Mouse (Mus musculus) G1E-ER4 (cell line): ENCODE data around the gene Fbxo42. TPM values are rescaled to one million over a fixed set of nuclear protein-coding genes. Genes with fewer than 3 reads are reported as not detected.

ENCODE experiments used
- GATA1 ChIP-seq: IDR thresholded peaks from one replicate; pipeline ENCODE4 v1.8.0; 2012; ENCODE audit warnings: low read length, inconsistent platforms
- polyA plus RNA-seq: library from polyadenylated mRNA; stranded (reverse); fragments of >175 nt; gene quantifications from 2 replicates; pipeline ENCODE4 v1.2.3, GENCODE M21; 2012

The Fbxo42 gene
- polyA plus RNA-seq, 1 experiment, result 14.9 TPM

DNA sequence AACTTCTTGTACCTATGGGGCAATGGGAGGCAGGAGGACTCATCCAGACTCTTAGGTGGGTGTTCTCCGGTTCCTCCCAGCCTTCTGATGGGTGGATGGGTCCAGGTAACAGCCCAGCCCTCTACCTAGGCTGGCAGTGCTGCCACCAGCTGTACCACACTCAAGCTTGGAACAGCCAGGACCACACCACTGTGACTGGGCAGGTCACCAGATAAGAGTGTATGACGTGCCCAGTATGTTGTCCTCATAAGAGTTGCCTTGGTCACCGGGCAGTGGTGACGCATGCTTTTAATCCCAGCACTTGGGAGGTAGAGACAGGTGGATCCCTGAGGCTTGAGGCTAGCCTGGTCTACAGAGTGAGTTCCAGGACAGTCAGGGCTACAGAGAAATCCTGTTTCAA lies 85.5 kb downstream of the Fbxo42 start:
- TF ChIP-seq GATA1, result no peak

DNA sequence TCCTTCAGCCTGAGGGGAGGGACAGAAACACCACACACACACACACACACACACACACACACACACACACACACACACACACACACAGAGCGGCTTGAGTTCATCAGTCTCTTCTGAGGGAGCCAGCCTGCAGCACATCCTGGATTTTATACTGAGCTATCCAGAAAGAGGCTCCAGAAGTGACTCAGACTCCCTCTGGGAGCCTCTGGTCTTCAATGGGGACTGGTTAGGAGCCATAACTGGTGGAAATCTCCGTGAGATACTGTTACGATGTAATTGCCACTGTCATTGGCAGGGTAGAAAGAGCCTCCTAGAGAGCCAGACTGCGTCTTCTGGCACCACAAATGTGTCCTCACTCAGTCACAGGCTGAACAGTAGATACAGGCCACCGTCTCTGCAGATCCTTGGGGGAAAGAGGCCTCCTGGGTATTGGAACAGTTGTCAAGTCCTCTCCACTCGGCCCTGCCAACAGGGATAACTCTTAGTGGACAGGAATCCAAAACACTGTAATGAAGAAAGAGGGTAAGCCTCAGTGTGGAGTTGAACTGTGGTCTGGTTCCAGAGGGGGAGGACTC lies 87.9 kb downstream of the Fbxo42 start:
- TF ChIP-seq GATA1, result no peak

DNA sequence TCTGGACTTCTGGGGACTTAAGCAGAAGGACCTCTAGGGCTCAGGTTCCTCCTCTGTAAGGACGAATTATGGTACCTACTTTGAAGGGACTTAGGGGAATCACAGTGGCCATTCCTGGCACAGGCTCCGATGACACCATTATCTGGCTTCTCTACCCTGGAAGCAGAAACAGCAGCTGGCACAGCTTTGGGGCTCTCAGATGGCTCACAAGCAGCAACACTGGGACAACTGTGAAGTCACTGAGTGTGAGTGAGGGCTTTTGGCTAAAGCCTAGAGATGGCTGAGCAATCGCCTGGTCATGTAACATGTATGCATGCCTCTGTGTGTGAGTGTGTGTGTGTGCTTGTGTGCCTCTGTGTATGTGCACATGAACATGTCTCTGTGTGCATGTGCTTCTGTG lies 89.1 kb downstream of the Fbxo42 start:
- TF ChIP-seq GATA1, result no peak

DNA sequence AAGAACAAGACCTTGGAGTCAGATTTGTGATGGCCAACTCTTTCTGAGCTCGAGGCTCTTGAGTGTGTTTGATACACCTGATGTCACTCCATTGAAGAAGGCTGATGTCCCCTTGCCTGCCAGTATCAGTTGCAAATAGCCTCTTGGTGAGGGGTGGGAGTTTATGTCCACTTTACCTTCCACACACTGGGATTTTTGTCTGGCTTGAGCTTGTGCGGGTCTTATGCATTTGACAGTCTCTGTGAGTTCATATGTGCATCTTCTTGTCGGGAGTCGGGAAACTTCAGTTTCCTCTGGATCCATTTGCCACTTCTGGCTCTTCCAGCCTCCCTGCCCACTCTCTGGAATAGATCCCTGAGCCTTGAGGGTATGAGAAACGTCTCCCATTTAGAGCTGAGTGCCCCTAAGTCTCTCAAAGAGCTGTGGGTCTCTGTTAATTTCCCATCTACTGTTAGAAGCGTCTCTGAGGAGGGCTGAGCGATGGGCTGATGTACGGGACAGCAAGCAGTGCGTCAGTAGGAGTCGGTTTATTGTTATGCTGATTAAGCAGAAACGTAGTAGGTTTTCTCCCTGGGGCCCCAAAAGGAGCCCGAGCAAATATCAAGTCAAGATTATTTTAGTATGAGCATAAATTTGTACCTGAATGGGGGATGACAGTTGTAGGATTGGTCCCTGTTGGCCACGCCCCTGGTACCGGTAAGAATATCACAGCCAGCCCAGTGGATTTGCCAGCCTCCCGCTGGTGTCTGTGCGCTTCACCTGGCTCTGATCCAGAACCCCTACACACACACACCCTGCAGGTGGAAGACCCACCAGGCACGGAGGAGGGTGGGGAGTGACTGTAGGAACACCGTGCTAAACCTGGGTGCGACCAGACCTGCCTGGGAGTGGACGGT lies 91.0 kb downstream of the Fbxo42 start:
- TF ChIP-seq GATA1, result no peak

DNA sequence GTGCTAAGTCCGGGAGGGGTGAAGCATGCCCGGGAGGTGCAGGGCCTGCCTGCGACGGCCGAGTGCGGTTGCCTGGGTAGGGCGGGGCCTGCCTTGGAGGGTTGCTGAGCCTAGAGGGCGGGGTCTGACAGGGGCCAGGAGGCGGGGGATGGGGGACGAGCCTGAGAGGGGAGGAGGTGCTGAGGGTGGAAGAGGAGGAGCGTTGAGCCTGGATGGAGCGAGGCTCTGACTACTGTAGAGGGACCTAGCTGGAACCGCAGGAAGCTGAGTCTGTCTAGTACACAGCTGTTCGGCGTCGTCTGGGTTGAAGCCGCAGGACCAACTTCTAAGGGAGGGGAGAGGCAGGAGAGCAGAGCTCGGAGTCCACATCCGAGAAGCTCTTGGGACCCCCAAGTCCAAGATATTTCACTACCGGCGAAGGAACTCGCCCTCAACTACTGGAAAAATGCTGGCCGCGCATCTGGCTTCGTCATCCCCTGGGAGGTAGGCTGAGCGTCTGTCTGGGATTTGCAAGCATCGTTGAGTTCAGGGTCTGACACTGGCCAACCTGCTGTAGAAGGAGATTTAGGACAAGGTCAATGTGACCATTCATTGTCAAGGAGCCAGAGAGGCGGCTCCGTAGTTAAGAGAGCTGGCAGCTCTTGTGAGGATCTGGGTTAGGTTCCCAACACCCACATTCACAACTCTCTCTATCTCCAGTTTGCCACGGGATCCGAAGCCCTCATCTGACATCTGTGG lies 91.8 kb downstream of the Fbxo42 start, which contains the start of gene Arhgef19:
Gene Arhgef19 (plus strand): TSS at position 112 of the 738 bp plus-strand sequence.
- no peak for TF ChIP-seq GATA1

DNA sequence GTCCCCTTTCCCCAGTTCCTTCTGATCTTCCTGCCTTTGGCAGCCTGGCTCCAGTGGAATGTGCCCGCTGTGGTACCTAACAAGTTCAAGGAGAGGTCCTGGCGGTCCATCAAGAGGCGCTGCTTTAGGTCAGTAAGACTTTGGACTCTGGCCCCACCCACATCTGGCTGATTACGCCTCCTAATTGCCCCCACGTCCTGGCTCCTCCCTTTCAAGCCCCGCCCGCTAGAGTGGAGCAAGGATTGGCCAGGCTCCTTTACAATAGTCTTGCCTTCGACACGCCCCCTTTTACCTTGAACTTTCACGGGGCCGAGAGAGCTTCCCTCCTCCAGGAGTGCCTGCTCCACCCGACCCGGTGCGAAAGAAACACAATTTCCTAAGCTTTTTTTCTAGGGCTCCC lies 92.9 kb downstream of the Fbxo42 start:
- no peak for TF ChIP-seq GATA1

DNA sequence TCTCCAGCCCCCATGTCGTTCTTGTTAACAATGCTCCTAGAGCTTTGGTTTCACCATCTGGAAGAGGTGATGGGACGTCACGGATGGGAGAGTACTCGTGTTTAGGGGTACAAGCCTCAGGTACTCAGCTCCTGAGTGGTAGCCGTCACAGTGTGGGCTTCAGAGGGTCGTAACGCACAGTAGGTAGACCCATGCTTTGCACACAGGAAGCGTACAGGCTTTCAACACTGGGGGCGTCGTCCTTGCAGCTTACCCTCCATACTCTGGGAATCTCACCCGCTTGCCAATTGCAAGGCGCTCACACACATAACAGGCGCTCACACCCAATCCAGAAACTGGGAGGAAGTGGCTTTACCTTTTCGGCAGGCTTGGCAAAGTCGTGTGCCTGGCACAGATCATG lies 94.1 kb downstream of the Fbxo42 start:
- no peak for TF ChIP-seq GATA1

DNA sequence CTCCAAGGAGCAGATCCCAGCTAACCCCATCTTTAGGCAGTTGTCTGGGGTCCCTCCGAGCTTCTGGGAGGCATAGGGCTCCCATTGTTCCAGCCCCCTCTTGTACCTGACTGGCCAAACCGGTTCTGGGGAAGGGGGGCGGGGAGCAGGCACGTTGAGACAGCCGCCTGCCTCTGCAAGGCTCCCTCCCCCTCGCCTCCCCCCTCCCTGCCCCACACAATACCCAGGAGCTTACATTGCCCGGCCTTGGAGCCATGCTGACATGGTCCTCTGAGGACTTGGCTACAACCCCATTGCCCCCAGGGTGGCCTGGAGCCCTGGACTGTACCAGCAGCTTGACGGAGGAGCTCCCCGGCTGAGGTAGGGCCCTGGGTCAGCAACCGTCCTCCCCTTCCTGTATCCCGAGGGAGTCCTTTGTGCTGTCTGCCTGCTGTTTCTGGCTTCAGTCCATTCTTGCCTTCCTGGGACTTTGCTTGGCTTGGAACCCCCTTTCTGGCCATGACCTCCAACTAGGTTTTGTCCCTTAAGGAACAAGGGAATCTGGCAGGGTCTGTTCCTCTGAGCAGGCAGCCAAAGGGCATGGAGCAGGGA lies 95.0 kb downstream of the Fbxo42 start:
- TF ChIP-seq GATA1, result no peak

DNA sequence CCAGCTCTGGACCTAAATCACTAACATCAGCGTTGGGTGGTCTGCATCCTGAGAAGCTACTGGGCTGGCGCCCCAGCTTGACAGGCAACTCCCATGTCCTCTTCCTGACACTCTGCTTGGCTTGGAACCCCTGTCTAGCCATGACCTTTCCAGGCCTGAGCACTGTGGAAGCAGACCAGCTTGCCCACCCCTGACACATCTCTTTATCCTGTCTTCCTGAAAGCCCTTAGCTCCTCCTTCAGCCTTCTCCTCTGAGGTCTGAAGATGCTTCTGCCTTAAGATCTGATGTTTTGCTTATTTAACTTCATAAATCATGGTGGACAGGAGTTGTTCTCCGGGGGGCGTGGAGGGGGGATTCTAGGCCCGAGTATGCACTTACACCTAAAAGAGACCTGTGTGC lies 95.9 kb downstream of the Fbxo42 start:
- no peak for TF ChIP-seq GATA1

DNA sequence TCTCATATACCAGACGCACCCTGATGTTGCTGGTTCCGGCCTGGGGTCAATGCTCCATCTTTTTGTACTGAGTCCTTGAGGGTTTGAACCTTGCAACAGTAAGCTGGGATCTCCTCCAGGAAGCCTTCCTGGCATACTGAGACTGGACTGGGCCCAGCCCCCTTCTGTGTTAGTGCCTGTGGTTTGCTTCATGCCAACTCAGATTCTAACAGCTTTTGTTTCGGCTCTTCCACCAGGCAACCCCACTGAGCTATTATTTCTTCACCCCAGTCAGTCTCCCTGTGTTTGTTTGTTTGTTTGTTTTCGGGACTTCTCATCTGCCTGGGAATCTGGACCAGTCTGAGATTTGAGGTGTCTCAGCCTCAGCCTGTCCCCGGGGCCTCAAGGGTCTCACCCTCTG lies 96.7 kb downstream of the Fbxo42 start:
- TF ChIP-seq GATA1, result no peak

DNA sequence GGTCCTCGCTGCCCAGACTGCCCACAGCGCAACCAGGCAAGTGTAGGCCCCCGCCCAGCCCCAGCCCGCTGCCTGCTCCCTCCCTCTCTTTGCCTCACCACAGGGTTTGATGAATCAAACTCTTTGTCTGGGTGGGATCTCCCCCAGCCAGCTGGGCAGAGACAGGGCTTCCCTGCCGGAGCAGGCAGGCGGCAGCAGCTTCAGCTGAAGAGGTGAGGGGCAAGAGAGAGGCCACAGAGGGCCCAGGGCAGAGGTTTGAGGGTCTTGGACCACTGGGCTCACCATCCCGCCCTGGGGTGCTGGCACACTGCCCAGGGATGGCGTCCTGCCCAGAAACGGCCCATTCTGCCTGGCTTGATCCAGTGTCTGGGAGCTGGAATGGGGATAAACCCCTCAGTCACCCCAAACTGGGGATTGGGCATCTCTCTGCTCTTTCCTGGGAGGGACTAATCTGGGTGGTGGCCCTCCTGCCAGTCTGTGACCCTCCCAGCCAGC lies 97.3 kb downstream of the Fbxo42 start:
- TF ChIP-seq GATA1, result no peak

DNA sequence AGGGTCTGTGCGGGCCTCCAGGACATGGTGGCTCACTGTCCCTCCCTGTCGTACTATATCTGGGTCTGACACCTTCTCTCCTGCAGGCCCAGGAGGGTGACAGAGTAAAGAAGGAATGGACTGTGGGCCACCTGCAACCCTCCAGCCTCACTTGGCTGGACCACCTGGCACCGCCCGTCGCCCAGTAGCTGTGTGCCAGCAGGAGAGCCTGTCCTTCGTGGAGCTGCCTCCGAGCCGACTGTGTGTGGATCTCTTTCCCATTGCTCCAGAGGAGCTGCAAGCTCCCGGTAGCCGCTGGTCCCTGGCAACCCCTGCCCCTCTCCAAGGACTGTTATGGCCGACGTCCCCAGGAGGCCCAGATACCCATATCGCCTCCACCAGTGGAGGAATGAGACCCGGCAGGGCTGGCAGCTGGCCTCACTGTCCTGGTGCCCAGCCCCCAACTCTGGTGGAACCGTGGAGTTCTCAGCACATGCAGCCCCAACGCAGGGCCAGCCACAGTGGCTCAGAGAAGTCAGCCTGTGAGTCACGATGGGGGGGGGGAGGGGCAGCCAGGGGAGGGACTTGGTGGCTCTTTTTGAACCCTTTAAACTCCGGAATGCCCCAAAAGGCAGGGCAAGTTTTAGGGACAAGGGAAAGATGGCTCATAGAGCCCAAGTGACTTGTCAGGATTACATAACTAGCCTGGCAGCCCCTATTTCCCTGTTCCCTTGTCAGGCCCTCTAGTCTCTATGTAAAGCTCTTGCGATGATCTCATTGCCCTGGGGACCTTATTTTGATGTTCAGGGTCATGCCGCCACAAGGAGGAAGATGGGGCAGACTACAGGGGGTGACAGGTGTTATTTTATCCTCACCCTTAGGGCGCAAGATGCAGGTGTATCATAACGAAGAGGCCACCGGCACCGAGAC lies 98.6 kb downstream of the Fbxo42 start:
- TF ChIP-seq GATA1, result no peak

DNA sequence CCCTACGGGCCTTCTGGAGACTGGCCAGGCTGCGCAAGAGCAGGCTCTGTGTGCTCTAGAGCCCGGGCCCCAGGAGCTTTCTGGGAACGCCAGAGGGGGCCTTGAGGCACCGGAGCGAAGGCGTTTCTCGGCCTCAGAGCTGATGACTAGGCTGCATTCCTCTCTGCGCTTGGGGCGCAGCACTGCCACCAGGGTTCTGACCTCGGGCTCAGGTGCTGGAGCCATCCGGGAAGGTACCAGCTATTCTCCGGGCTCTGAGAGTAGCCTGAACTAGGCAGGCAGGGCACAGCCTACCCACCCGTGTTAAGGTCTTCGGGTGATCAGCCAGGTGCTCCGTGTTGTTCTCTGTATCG lies 99.3 kb downstream of the Fbxo42 start:
- TF ChIP-seq GATA1, result no peak

DNA sequence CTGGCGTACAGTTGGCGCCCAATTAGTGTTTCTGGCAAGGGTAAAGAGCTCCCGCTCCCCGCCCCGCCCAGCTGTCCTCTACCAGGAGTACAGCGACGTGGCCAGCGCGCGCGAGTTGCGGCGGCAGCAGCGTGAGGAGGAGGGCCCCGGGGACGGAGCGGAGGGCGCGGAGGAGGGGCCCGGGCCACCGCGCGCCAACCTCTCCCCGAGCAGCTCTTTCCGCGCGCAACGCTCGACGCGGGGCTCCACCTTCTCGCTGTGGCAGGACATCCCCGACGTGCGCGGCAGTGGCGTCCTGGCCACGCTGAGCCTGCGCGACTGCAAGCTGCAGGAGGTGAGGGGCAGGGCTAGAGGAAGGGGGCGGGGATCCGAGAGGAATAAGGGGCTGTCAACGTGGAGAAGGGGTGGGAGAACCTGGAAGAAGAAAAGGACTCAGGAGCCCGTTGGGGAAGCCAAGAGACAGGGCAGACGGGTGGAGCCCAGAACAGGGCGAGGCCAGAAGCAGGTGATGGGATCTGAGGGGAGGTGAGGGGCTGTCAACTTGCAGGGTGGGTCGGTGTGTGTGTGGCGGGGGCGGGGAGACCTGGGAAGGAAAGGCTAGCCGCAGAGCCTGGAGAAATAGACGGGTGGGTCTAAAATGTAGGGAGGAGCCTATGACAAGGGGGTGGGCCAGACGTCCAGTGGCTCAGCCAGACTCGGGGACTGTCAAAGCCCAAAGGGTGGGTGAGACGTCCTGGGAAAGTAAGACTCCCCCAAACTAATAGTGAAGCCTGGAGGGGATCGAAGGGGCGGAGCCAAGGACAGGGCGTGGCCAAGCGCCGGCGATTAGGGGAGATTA lies 100.3 kb downstream of the Fbxo42 start:
- no peak for TF ChIP-seq GATA1
